Mouse (Mus musculus) layer of hippocampus, adult 9-10 months (tissue): ENCODE measurements around the gene Samd3.

Experiments used
- DNase-seq: peaks from one replicate; pipeline ENCODE4 v3.0.0; 2022; ENCODE audit warnings: low spot score

Samd3 gene

DNA sequence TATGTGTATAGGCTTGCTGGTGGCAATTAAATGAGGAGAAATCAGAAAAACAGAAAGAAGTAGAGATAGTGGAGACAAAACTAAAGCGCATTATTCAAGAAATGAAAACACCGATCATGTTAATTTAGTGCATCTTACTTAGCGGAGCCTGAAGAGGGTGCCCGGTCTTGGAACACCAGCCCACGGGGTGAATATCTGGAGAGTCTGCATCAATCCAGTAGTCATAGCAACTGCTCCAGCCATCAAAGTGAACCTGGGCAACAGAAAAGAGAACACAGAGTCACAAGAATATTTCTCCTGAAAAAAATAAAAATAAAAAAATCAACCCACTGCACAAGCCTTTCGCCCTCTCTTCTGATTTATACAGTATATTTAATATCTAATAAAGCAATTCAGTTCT is 74.0 kb downstream of the Samd3 start:
- DNase-seq: no peak

DNA sequence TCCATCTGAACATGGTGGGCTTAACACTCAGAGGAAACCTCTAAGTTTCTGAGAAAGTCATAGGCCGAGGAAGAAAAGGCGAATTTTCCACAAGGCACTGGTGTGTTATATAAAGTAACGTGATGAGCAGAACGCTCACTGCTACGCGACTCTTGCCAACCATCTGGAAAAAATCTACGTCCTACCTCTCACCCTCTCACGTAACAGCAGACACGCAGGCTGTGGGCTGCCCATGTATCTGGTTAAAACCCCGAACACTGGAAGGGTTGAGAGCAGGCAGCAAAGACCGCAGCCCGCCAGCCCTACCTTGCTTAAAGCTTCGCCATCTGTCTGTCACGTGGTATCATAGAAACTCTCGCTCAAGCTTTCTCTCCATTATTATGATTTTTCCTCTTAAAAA is 84.8 kb downstream of the Samd3 start:
- DNase-seq: no peak

DNA sequence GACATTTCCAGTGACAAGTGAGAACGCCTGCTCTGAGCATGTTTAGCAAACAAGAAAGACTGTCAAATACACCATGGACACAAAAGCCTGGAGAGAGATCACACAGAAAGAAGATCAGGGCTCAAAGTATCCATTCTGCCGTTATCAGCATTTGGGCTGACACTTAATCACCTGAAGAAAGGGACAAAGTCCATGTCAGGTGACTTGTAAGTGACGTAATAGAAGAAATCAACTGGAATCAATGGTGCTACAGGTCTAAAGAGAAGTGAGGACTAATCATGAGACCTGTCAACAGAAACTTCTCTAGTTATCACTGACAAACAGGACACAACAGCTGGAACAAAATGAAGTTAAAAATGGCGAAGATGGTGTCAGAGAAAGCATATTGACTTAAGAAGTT is 91.2 kb downstream of the Samd3 start:
- DNase-seq: no peak
